Mouse (Mus musculus) urinary bladder, postnatal 36 days (tissue): ENCODE measurements at regions not wholly inside any gene's neighbourhood (a gene's known extent, or its start where the extent isn't known, plus 50 kb on each side); places are given as distances from the start of the nearest gene placed in this dataset.
A peak's percentile ranks its signal among the peaks of the same experiment; 100 is the strongest.
"Not testable (repeated sequence)": the region's sequence is repeated elsewhere in the genome, so short reads cannot be mapped to it uniquely, and the experiment has no call there.

Experiments used
- DNase-seq, 2 experiments: peaks; one replicate each; pipeline ENCODE4 v3.0.0; 2022; ENCODE audit warnings: low spot score in 2 of 2, mixed read lengths in 1 of 2

DNA sequence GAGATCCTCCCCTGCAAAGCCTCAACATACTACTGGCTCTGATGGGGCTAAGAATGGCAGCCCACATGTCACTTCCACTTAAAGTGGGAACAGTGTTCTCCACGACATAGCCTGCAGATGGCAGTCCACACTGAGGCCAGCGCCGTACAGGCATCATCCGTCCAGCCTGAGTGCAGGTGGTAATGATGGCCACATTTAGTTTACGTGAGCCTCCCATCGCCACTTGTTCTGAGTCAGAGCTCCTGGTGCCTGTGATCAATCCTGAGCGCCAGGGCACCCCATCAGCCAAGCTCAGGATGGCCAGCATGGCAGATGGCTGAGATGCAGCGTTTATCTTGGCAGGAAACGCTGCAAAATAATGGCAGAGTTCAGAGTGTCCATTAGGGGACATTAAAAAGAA lies 159.6 kb downstream of the Adgrd1 start:
- DNase-seq: no peak

DNA sequence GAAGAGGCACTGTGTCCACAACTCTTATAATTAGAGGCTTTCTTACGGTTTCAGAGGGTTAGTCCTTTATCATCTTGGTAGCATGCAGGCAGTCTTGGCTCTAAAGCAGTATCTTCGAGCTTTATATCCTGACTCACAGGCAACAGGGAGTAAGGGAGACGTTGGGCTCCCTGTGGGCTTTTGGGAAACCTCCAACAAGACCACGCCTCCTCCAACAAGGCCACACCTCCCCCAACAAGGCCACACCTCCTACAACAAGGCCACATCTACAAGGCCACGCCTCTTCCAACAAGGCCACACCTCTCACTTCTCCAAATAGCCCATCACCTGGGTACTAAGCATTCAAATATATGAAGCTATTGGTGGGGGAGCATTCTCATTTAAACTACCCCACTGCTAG lies 160.7 kb downstream of the Adgrd1 start:
- DNase-seq: no peak

DNA sequence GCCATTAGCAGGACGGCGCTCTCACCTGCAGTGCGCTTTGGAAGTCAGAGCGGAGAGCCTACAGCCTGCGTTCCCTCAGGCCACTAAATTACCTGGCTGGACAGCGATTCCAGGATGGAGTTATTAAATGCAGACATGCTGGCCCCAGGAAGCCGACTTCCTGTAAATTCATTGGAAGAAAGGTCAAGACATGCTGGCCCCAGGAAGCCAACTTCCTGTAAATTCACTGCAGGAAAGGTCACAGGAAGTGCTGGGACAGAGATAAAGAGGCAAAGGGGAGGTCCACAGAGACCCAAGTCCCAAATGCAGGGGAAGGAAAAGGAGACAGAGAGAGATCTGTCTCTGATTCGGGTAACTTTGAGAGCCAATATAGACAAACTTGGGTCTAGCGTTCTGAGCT lies 164.1 kb downstream of the Adgrd1 start:
- peak in 1 of 2 experiments; percentile 6 for DNase-seq

DNA sequence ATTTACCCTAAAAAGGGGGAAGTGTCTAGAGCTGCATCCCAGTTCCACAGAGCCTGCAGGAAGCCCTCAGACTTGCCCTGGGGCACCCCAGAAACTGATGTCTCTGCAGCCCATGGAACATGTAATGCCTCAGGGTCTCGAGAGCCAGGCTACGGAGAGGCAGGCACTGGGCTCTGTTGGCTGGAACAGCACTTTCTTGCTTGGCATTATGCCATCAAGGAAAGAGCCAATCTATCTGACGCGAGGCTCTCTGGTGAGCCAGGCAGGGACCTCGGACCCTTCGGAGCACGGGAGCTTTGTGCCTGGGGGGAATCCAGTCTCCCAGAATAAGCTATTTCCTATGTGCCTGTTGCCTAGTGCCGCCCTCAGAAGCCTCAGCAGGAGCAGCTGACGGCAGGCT lies 166.6 kb downstream of the Adgrd1 start:
- no peak for DNase-seq

DNA sequence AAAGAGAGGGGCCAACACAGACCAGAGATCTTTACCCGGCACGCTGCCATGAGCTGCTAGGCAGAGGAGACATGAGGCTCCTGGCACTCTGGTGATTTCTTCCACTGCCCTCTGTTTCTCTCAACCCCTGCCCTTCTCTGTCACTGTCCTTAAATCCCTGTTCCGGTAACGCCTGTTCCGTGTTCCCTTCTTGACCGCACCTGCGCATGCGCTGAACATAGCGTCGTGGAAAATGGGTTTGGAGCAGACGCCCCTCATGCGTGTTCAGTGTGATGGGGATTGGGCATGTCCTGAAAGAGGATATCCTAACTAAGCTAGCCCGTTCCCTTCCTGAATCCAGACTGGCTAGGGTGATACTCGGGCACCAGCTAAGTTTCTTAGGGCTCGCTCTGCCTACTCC lies 167.8 kb downstream of the Adgrd1 start:
- no peak for DNase-seq

DNA sequence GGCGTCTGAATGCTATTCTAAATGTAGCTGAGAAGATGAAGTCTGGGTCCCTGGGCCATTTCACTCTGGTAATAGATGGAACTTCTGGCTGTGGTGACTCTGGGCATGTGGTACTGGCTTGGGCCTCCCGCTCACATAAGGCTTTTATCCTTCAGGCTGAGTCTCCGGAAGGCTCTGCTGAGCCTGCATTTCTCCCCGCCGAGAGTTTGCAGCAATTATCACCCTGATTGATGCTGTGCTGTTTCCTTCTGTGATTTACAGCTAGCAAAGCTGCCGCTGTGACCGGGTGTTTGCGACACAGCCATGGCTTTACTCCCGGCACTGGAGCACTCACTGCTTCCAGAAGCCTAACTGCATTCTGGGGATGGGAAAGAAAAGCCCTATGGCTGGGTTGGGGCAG lies 171.9 kb downstream of the Adgrd1 start:
- no peak for DNase-seq

DNA sequence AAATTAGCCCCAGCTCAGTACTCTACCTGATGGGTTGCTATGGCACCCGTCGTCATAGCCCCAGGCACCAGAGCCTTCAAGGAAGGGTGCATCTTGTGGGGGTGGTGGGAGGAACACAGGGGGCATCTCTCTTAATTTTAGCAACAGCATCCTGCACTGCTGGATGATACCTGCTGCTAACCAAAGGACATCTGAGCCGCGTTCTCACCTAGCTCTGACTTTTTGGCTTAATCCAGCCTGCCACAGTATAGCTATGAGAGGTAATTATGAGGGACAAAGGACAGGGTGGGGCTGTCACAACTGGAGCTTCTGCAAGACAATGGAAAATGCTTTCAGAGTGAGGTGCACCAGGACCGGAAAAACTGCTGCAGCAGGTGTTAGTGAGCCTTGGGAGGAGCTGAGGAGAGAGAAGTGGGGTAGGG lies 173.5 kb downstream of the Adgrd1 start:
- no peak for DNase-seq

DNA sequence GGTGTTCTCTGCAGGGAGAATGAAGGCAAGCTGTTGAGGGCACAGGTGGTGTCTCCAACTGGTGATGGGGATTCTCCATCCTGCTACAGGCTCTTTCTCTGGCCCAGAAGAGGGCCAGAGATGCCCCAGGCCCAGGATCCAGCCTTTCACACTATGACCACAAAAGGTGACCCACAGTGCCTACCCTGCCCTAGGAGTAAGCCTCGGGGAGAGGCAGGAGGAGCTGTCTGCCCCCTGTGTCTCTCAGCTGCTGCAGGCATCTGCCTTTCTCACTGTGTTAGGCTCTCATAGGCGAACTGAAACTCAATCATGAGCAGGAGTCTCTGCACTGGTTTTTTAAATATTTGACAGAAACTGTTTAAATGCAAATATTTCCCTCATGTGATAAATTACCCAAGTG lies 184.9 kb downstream of the Adgrd1 start:
- no peak for DNase-seq

DNA sequence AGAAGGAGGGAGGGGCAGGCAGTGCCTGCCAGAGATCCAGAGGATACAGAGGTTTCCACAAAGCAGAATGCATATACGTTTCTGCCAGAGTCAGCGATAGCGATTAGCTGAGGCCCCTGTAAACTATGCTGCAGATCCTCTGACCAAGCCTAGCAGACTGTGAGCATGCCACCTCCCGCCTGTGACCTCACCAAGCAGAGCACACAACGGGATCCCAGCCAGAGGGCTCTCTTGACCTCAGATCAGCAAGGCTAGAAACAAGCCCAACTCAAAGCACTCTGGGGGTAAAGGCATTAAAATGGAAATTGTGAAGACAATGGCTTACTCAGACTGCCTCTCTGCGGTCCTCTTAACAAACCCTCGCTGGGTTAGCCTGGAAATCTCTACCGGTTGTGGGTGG lies 185.6 kb downstream of the Adgrd1 start:
- no peak for DNase-seq

DNA sequence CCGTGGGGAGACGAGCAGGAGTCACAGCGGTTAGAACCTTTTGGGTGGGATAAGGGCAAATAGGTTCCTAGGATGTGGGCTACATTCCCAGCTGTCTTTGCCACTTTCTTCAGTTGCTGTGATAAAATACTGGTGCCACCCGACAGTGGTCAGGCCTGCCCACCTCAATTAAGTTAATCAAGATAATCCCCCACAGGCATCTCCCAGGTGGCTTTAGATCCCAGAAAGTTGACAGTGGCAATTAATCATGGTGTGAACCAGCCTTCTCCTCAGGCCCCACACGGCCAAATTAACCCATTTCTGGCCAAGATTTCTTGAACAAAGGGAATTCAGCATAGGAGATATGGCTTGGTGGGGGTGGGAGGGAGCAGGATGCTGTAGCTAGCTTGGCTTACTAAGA lies 186.3 kb downstream of the Adgrd1 start:
- no peak for DNase-seq

DNA sequence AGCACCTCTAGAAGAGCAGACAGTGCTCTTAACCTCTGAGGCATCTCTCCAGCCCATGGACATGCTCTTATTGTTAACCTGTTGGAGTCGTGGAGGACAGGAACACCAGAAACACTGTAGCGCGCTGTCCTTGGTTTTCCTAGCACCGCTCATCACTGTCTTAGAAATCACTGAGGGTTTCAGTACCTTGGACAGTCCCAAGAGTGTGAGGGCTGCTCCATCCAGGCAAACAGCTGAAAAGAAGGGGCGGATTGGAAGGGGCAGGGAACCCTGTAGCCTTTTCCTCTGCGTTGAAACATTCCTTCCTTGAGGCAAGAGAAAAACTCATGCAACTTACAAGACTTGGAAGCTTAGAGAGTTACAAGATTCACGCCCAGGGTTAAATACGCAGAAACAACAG lies 190.9 kb downstream of the Adgrd1 start:
- no peak for DNase-seq

DNA sequence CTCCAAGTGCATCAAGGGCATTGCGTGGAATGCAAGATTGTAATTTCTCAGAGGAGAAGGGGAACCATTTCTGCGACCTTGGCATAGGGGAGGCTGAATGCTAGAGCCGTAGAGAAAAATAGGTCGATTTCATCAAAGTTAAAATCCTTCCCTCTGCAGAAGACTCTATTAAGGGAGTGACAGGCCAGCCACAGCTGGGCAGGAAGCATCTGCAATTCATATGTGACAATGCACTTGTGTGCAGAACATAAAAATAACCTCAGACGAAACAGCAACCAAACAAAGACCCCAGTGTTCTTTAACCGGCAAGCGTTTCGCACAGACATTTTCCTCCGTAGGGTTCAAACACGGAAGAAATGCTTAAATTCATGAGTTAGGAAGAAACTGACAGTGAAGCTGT lies 196.3 kb downstream of the Adgrd1 start:
- not testable (repeated sequence) for DNase-seq

DNA sequence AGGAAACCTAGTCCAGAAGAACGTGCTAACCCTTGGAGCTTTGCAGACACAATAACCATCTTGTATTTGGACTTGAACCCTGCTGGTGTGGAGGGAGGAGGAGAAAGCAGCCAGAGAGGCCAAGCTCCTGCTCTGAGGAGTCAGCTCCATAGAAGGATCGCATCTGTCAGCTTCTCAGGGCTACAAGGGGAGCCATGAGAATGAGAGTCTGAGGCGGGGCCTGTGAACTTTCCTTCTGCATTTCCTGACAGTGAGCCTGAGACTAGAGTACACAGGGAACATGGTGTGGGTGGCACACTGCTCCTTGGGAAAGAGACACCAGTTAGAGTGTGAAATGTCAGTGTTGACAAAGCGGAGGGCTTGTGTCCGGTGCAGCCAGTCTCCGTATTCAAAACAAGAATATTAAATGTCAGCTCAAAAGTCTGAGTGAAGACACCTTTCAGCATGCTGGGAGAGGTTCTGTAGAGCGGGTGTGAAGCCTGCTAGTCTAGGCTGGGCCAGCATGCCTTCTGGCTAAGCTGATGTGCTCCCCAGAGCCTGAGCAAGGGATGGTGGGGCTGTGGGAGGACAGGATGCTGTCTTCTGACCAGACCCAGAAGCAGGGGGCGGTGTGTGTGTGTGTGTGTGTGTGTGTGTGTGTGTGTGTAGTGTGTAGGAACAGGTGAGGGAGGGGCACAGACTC lies 198.5 kb downstream of the Adgrd1 start:
- DNase-seq: not testable (repeated sequence)

DNA sequence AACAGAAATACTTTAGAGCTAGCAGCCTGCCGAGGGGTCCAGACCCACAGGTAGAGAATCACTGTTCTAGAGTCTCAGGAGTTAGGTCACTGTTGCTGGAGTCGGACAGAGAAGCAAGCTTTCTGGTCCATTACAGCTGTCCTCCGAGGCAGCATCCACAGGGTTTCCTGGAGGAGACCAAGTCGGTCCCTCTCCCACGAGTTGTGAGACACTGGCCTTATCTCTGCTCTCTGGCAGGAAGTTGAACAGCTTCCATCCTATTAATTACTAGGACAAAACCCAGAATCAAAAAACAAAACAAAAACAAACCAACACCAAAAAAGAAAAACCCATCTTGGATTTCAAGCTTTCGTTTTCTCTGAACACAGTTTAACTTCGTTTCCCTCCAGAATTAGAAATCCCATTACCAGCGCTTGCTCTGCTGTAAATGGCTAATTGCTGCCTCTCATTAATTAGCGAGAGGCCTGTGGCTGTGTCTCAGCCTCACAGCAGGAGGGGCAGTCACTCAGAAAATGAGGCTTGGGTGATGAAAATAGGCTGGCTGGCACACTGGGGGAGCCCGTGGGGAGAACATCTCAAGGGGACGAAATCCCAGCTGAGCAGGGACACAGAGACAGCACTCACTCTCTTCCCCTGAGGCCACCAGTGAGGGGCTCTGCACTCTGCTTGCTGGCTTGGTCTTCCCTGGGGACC lies 201.3 kb downstream of the Adgrd1 start:
- no peak for DNase-seq

DNA sequence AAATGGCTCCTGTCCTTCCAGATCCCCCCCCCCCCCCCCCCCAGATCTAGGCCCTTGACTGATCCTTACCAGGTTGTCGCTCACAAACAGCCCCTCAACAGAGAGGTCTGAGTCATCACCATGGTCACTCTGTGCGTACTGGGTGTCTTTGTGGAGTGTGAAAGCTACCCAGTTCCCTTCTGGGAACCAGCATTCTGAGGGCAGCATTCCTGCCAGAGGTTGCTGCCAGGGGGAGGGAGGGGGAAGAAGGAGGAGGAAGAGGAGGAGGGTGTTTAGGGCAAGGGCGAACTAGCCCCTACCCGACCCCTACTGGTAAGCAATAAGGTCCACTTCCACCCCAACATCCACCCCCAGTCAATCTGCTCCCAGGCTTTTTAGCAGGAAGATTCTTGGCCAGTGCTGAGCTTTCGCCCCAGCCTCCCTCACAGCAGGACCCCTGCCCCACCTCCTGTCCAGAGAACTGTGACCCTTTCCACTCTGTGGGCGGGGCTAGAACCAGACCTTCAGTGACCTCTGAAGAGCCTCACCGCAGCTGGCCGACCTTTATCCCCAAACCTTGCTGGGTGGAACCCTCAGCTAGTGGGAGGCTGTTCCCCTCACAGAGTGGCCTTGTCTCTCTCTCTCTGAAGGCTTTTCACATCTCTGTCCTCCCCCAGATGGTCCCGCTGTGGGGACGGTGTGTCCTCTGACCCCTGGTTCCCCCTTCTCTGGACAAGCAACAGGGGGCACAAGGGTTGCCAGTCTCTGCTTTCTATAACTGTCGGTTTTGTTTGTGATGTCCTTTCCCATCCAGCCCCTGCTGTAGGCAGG lies 202.2 kb upstream of the Sfswap start:
- no peak for DNase-seq

DNA sequence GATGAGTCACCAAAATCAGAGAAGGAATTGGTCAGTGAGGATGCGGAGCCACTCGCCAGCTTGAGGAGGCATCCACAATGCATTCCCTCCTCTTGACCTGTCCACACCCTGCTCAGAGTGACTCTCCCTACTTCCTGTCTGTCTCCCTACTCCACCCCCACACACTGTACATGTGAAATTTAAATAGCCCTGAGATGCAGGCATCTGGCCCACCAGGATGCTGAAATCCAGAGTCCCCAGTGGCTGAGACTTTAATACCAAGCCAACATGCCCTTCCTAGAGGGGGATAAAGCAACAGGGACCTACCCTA lies 201.6 kb upstream of the Sfswap start:
- no peak for DNase-seq

DNA sequence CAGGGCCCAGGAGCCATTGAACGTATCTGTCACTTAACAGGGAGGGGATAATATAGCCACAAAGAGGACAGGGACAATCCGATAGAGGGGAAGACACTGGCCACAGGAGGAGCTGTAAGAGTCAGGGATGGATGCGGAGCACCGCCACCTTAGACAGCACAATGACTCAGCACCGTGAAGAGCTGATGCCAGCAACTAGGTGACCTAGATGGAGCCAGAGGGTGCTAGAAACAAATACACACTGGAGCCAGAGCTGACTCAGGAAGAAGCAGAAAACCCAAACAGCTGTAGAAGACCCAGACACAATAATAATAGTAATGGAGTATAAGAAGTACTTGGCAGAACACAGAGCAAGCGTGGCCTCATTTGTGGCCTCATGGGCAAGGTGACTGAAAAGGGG lies 200.6 kb upstream of the Sfswap start:
- no peak for DNase-seq

DNA sequence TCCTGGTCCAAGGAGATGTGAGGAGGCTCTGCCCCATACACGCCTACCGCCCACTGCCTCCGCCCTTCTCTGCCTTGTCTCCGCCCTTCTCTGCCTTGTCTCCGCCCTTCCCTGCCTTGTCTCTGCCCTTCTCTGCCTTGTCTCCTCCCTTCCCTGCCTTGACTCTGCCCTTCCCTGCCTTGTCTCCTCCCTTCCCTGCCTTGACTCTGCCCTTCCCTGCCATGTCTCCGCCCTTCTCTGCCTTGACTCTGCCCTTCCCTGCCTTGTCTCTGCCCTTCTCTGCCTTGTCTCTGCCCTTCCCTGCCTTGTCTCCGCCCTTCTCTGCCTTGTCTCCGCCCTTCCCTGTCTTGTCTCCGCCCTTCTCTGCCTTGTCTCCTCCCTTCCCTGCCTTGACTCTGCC lies 185.4 kb upstream of the Sfswap start:
- no peak for DNase-seq

DNA sequence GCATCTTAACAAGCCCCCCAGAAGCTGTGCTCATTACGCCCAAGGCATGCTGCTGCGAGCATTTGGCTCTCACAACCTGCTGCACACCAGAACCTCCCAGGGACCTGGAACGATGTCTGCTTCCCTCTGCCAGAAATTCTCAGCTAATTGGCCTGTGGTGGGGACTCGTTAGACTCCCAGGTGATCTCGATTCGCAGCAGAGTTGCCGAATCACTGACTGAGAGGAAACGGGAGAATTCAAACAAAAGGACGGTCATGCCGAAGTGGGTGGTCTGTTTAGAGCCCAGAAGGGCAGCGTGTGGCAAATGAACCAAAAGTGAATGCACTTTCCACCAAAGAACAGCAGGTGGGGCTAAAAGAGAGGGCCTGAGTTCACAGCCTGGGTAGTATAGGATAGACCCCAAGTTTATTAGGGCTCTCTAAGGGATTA lies 169.9 kb upstream of the Sfswap start:
- DNase-seq: no peak

DNA sequence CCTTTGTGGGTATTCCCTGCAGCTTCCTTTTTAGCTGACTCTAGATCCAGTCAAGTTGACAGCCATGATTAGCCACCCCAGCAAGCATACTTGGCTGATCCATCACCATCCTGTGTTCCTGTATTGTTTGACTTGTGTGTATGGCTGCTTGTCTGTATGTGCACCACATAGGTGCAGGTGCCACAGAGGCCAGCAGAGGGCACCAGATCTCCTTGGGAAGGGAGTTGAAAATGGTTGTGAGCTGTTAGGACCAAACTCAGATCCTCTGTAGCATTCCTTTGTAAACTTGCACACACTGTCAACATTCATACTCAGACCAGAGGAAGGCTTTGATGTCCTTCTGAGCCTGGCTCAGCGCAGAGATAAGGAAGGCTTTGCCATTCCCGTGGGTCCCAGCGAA lies 169.0 kb upstream of the Sfswap start:
- no peak for DNase-seq

DNA sequence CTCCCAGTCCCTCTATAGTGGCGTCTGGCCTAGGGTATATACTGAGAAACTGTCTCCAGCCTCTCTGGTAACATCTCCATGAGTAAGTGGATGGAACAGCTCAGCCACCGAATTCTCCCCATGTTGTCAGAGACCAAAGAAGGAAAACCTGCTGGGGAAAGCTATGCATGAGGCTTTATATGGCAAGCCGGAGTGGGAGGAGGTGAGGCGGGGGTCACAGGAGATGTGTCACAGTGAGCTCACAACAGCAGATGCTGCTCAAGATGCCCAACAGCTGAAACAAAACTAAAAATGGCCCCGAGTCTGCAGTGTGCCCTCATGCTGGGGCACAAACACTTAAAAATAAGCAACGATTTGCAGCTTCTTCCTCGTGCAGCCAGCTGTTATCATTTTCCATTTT lies 162.5 kb upstream of the Sfswap start:
- DNase-seq: no peak

DNA sequence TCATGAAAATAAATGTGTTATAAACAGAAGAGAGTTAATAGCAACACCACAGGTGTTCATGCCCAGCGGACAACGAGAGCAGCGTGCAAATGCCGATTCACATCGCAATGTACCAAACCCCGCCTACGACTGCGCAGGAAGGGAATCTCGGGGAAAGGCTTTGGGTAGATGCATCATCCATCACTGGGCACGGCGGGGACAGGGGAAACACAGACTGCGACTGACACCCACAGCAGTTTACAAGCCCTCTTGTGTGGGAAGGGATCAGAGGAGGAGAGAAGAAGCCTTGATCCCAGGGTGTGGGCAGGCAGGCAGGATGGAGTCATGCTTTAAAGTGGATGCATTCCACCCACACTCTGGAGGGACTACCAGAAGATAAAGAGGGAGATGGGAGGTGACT lies 157.0 kb upstream of the Sfswap start:
- no peak for DNase-seq

DNA sequence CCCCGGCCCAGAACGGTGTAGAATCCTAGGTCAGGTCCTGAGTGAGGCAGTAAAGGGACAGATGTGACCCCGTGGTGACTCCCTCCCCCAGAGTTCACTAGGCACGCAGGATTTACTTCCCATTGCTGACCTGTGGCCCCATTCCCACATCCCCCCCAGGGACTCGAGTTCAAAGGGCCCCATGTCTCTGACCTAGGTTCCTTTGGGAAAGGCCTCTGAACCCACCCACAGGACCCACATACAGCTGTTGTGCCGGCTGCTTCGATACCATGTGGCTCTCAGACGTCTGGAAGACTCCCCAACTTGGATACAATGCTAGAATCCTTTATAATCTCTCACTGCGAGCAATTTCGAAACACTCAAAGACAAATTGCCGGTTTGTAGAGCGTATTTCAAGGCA lies 151.0 kb upstream of the Sfswap start:
- no peak for DNase-seq
